Mouse (Mus musculus) induced T-regulatory cell, adult 2 months (primary cell): ENCODE data around the gene Gpr87.

Source experiments
- DNase-seq: peaks from one replicate; pipeline ENCODE4 v3.0.0-alpha.2; 2012; ENCODE audit warnings: low read depth

Gpr87 gene

DNA sequence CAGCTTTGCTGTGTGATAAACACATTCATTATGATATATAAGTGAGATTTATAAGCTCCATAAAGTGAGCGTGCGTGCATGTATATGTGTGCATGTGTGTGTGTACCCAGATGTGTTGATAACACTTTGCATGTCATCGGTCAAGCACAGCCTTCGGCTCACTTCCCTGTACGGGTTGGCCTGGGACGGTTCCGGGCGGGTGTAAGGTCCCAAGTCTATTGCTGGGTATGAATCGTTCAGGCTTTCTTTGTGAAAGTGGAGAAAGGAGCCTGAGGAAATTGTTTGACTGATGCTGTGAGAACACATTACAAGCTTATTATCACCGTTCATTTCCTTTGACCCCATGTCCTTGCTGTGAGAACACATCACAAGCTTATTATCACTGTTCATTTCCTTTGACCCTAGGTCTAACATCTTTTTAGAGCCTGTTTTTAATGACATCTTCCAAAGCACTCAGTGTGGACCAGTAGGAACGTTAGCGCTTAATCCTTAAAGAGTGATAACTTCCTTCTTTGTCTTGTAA, 55.9 kb downstream of the Gpr87 start:
- DNase-seq, result no peak

DNA sequence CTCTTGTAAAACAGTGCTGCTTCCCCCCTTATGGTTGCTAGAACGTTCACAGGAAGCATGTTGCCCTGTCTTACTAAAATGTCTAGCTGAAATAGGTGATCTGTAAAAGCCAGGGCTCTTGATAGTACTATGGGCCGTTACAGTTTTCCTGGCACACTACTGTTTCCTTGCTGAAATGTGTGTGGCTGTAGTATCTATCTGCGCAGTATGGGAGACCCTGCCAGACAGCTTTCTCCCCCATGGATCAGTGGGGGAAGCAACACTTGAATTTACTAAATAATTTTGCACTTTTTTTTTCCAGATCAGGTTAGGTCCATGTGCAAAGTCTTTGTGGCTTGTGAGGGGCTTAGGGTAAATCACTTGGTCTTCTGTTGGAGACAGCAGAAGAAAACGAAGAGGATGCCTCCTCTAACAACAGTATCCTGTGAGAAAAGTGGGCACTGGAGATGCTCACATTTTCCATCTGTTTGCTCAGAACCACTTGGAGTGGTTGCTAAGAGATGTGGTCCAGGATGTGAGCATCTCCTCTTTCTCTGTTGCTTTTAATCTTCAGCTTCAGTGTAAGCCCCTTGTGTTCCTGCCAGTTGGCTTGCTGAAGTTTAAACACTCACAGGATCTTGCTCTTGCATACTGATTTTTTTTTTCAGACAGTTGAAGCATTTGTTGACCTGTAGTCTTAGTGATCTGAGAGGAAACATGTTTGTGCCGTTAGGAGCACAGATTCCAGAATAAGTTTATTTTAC, 58.8 kb downstream of the Gpr87 start:
- no peak for DNase-seq

DNA sequence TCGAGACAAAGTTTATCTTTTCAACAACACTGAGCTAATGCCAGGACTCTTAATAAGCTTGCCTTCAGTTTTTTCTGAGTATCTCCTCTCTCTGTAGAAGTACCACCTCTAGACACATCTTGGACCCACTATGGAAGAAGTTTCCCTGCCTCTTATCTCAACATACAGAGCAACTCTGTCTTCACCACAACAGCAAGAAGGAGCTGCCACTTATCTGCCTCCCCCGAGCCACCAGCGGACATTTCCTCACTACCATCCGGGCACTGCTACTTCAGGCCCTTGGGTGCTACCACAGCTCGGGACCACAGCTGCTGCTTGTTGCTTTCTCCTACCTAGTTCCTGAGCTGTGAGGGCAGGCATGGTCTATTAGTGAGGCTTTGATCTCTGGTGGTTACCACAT, 61.7 kb downstream of the Gpr87 start:
- peak; percentile 36 for DNase-seq

DNA sequence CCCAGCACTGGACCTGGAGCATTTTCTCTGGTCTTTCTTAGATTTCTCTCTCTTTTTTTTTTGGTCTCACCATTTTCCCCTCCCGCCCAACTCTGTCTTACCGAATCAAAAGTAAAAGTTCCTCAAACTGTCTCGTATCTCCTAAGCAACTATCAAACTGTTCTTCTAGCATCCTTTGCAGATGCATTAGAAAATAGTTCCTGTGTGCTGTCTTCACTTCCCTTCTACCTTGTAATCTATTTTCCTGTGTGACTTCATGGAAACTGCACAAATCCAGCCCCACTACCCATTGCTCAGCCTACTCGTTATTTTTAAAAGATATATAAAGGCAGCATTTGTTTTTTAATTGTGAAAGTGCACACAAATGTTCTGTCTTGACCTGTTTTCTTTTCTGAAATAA, 62.9 kb downstream of the Gpr87 start:
- peak; percentile 72 for DNase-seq

DNA sequence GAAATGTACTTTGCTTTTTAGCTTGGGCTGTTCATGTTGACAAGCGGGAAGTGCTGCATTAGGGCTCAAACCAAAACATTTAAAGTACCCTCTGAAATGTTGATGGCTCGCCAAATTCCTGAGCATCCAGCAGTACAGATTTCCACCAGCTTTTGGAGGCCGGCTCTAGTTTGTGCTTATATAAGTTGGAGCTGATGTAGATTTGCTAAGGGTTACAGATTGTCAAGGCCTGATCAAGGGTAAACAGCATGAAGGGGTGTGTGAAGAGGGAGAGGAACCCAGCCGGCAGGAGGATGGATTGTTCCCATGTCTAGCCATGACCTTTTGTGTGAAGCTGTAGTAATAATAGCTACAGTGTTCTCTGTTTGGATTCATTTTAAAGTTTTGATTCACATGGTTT, 63.8 kb downstream of the Gpr87 start:
- no peak for DNase-seq

DNA sequence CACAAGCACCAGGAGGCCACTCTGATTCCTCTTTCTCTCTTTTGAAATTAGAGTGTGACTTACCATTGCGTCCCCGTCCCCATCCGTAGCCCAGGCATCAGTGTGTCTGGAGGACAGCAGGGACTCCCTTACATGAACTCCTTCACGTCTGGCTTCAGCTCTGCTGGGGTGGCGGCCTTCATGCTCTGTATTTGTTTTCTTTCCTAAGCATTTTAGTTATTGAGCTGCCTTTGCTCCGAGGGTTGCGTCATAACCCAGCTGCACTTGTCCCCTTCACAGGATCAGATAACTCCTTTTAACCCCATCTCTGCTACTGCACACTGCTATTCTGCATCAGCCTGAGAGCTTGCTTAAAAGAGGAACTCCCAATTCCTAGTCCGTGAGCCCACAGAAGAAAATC, 64.5 kb downstream of the Gpr87 start:
- DNase-seq, result peak; percentile 66

DNA sequence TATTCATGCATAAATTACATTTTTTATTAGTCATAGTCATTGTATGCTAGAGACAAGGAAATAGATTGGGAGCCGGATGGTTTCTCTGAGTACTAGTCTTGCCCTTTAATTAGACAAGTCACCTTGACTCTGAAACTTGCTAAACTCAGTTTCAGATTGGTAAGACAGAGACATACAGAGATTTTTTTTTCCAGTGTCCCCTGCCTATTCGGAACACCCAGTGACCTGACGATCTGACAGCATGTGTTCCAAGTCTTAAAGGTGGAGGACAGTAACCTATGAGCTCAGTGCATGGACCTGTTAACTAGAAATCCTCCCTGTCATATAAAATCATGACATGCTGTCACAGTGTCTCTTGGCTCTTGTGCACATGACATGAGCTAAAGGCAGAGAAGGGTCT, 65.4 kb downstream of the Gpr87 start:
- peak; percentile 47 for DNase-seq
